Comparison of ENCODE assay signal across 7 mouse cellular contexts in the genomic region with DNA sequence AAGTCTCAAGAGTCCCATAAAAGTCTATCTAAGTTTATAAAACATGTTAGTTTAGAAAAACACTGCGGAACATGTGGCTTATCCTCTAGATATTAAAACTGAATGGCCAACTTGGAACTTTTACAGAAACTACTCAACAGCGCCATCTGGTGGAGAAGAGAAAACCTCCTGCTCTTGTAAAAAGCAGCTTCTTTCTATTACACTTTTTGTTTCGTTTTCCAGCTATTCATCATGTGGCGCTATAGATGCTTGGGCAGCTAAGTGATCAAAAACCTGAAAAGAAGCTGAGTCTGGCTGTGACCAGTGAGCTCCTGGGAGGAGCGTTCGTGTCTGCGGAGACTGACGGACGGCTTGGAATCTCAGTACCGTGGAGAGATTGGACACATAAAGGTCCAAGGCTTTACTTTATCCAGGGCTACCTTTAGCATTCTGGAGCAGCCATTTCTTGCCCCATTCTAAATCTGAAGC. TPM values are rescaled to one million over a fixed set of nuclear protein-coding genes. Genes with fewer than 3 reads are reported as not detected.
DNase-seq lines count a peak whose midpoint lies in the region; ATAC-seq lines count a peak whose summit lies in the region.

No protein-coding gene starts in this region.

- peak overlapping the region; percentile 63 for H3K27ac ChIP-seq in midbrain, embryonic 10.5 days (replicated peaks)

- 39% methylated on average over 10 of the region's 10 CpGs for WGBS in midbrain, embryonic 10.5 days

- H3K4me3 ChIP-seq in midbrain, embryonic 10.5 days: peak overlapping the region; percentile 27; the same call in 1 of the 2 replicates

- H3K36me3 ChIP-seq in midbrain, embryonic 10.5 days: no peaks in the 10 kb centered on the region

- ATAC-seq in common myeloid progenitor, adult 5-6 weeks (replicated peaks; ENCODE audit: low read depth, poor library complexity, severe bottlenecking): peak; percentile 82

- no peaks in the 10 kb centered on the region for H3K9me3 ChIP-seq in midbrain, embryonic 10.5 days (replicated peaks)

- no peaks in the 10 kb centered on the region for H3K27me3 ChIP-seq in midbrain, embryonic 10.5 days (ENCODE audit: low read depth, poor library complexity, severe bottlenecking)

- peak; percentile 74 to 79 for DNase-seq in adrenal gland, adult 18-20 months (ENCODE audit: low spot score in 2 of 2)
- peak; percentile 21 to 34 for DNase-seq in gastrocnemius, adult 8-10 months (ENCODE audit: low spot score in 2 of 2)
- DNase-seq in hindlimb bud, embryonic 11.5 days (ENCODE audit: extremely low spot score, low read depth, low spot score): peak; percentile 66
- peak; percentile 65 to 70 for DNase-seq in left cerebral cortex, postnatal 10 days (ENCODE audit: extremely low spot score in 1 of 2, low spot score in 2 of 2)
- DNase-seq in midbrain, embryonic 10.5 days (ENCODE audit: low spot score): peak; percentile 51
- peak; percentile 39 for DNase-seq in spleen, adult 12 weeks (ENCODE audit: low spot score)

- intact Hi-C loops in left cerebral cortex, postnatal 10 days (cut with DNase I): loop anchor here (5.0 kb wide), 2 partner anchors 111 to 241 kb away; no protein-coding TSS in a partner anchor

- no peaks in the 10 kb centered on the region for H3K4me1 ChIP-seq in midbrain, embryonic 10.5 days

RNA-seq across cellular contexts. Expression of gene 2510009E07Rik, which starts 33.5 kb away (rescaled TPM):
- 10 to 100 TPM; 15.9 to 16.5 TPM for total RNA-seq in adrenal gland, adult 18-20 months (2021)
- total RNA-seq in common myeloid progenitor, adult 5-6 weeks (2017): 0.23 and 0.39 TPM in 2 replicates
- total RNA-seq in gastrocnemius, adult 8-10 months (2022): 10 to 100 TPM; 21.4 to 32.1 (median 26.3) TPM
- 10 to 100 TPM; 73.8 to 79.5 TPM for total RNA-seq in left cerebral cortex, postnatal 10 days (2021)
- 81.7 and 97.5 TPM in 2 replicates for polyA plus RNA-seq in midbrain, embryonic 10.5 days (2016; fragmentation: Nextera tagmentation; extraction: Ambion mirVana)

RNA-seq across cellular contexts. Expression of gene Ehhadh, which starts 59.7 kb away (rescaled TPM):
- total RNA-seq in adrenal gland, adult 18-20 months (2021): 10 to 100 TPM; 31.4 to 36.6 TPM
- total RNA-seq in common myeloid progenitor, adult 5-6 weeks (2017): 3.3 and 5.2 TPM in 2 replicates
- total RNA-seq in gastrocnemius, adult 8-10 months (2022): 1 to 10 TPM; 6.1 to 8.3 (median 7.1) TPM
- 1 to 10 TPM; 1.4 to 1.9 TPM for total RNA-seq in left cerebral cortex, postnatal 10 days (2021)
- polyA plus RNA-seq in midbrain, embryonic 10.5 days (2016; fragmentation: Nextera tagmentation; extraction: Ambion mirVana): 2.4 and 2.5 TPM in 2 replicates

Comparison
In these comparisons a context has a peak if more than half of its experiments do, and no peak if none do; other contexts are left out.
1. Peak in every context shown above with its lines: DNase-seq, ATAC-seq, H3K4me3 ChIP-seq and H3K27ac ChIP-seq.
2. RNA of gene 2510009E07Rik, which starts 33.5 kb away (total RNA-seq): 73.8 to 79.5 TPM in left cerebral cortex, postnatal 10 days, 21.4 to 32.1 TPM in gastrocnemius, adult 8-10 months and 15.9 to 16.5 TPM in adrenal gland, adult 18-20 months; 0.23 to 0.39 TPM in common myeloid progenitor, adult 5-6 weeks; every median in the first group is over 10 times any median in the second.